Mouse (Mus musculus) left cerebral cortex, postnatal 10 days (tissue): Measurements from ENCODE around the gene Polr2c. TPM values are rescaled to one million over a fixed set of nuclear protein-coding genes. Genes with fewer than 3 reads are reported as not detected.
A peak's percentile ranks its signal among the peaks of the same experiment; 100 is the strongest.
"Not testable (repeated sequence)": the region's sequence is repeated elsewhere in the genome, so short reads cannot be mapped to it uniquely, and the experiment has no call there.

Experiments
- DNase-seq, 2 experiments: peaks; one replicate each; pipeline ENCODE4 v3.0.0; 2021 to 2022; ENCODE audit warnings: low spot score in 2 of 2, mixed read lengths in 1 of 2; ENCODE audit errors: extremely low spot score in 1 of 2
- intact Hi-C: fragments of 180-260 bp; cut with DNase I; formaldehyde crosslinking; loops from one replicate; pipeline ENCODE4 v1.15.1; 2025
- total RNA-seq, 2 experiments: library from RNA; stranded (reverse); gene quantifications; 2 replicates each; pipeline ENCODE4 v1.2.3; 2021

The Polr2c gene
- total RNA-seq, 2 experiments from 2014 or later: 50.9 to 55.1 TPM

DNA sequence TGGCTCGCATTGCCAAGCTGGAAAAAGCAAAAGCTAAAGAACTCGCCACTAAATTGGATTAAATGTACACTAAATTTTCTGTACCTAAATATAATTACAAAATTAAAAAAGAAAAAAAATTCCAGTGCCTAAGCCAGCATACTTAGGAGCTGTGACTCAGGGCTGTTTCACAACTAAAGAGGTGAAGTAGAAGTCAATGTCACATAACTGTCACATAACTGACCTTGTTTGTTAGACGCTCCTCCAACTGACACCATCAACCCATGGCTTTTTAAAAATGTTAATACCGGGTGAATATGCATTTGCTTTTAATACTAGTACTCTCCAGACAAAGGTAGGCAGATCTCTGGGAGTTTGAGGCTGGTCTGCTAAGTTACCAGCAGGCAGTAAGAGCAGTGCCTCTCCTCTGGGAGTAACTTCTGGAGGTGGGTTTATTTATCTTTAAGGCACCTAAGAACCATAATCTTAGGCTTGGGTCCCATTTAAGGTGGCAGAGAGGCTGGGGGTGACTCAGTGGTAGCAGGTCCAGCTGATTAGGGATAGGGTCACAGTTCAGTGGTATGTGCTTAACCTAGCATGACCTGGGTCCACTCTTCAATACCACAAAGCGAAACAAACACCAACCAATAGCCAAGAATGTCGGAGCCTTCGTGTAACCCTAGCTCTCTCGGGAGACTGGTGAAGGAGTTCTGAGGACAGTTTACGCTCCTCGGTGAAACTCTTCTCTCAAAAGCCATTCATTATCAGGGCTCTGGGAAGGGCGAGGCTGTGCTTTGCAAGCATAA, 20.6 kb upstream of the Polr2c start:
- intact Hi-C loops: no loop called here
- DNase-seq: no peak

GRCm38 (mm10) chr8:94837662-94838574, 19.3 kb upstream of the Polr2c start, which contains the start of the genes Coq9 and Ciapin1:
Gene Coq9, plus strand, starts transcription at chr8:94838321.
Gene Ciapin1, minus strand, starts transcription at chr8:94838358.
- peak; percentile 95 to 97 for DNase-seq
- intact Hi-C loops: no loop called here

DNA sequence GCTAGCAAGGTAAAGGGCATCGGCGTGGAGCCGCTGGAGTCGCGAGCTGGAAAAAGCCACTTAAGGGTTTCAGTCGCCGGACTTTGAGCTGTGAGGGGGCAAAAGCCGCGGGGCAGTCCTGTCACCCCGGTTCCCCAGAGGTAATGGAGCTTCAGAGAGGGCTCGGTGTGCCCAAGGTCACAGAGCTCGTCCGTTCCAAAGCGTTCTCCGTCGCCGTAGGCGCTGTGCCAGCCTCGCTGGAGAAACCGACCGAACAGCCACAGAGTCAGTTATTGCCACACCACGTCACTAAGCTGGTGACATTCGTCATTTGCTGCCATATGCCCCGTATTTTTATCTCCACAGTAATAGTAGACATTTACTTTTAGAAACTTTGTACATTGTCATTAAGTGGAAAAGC, 18.6 kb upstream of the Polr2c start:
- intact Hi-C loops: no loop called here
- DNase-seq: peak; percentile 50 to 79

DNA sequence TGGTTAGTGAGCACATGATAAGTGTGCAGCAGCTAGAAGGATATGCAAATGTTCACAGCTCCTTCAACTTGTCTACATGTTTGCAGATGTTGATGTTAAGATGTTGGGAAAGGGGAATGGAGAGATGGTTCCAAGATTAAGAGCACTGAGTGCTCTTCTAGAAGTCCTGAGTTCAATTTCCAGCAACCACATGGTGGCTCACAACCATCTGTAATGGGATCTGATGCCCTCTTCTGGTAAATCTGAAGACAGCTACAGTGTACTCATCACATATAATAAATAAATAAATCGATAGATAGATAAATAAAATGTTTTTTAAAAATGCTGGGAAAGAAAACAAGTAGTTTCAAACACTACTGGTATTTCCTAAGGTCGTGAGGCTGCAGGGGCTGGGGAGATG, 16.1 kb upstream of the Polr2c start:
- intact Hi-C loops: no loop called here
- no peak for DNase-seq

- DNase-seq: no peak
- intact Hi-C loops: no loop called here
Measured at GRCm38 (mm10) chr8:94850049-94850448, 7.2 kb upstream of the Polr2c start.

- intact Hi-C loops, DNase-seq: not testable (repeated sequence)
Measured at GRCm38 (mm10) chr8:94854761-94855160, 2.5 kb upstream of the Polr2c start.

DNA sequence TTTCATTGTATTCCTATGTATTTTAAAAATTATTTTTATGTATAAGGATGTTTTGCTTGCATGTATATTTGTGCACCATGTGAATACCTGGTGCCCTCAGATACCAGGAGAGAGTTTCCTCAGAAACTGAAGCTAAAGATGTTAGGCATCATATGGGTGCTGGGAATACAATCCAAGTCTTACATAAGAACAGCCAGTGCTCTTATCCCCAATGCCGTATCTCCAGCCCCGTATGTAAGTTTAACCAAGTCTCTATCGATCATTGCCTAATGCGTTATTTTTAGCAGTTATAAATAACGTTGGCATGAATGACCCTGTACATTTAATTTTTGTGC, 272 bp upstream of the Polr2c start:
- no peak for DNase-seq
- intact Hi-C loops: no loop called here

- intact Hi-C loops: no loop called here
- DNase-seq: peak in 1 of 2 experiments; percentile 76
Measured at GRCm38 (mm10) chr8:94861352-94861910, 4.2 kb downstream of the Polr2c start.

DNA sequence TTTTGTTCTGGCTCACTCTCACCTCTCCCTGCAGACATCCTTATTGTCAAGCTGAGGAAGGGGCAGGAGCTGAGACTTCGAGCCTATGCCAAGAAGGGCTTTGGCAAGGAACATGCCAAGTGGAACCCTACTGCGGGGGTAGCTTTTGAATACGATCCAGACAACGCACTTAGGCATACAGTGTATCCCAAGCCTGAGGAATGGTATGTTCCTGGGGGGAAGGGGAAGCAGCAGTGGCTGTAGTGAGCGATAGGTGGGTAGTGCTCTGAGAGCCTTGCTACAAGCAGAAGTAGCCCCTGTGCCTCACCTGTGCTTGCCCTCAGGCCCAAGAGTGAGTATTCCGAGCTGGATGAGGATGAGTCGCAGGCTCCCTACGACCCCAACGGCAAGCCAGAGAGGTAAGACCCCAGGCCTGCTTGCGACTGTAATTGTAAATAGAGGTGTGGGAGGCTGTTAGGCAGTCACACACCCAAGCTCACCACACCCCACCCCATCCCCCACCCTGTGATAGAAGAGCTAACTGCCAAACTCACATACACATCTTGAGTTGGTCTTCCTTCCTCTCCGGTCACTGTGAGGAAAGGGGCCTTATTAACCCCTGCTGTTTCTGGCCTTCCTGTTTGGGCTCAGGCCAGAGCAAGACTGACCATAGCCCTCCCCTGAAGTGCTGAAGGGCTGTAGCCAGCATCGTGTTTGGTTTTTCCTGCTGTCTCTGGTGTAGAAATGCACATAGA, 5.4 kb downstream of the Polr2c start:
- intact Hi-C loops: no loop called here
- peak in 1 of 2 experiments; percentile 62 for DNase-seq

- no peak for DNase-seq
- intact Hi-C loops: no loop called here
Measured at GRCm38 (mm10) chr8:94863897-94864673, 6.8 kb downstream of the Polr2c start.

DNA sequence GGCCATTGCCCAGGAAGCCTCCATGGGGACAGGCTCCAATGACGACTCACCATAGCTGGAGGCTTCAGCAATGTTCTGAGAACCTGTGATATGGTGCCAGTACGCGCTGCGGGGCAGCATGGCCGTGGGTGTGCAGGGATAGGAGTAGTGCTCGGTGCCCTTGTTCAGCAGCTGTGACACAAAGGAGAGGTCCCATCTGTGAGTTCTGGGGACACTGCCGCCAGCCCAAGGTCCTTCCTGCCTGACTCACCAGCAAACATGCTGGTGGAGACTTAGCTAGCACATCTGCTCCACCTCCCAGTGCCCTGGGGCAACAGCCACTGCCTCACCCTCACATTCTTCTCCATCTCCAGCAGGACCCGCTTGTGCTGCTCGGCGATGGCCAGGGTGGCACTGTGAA, 8.0 kb downstream of the Polr2c start:
- DNase-seq: no peak
- intact Hi-C loops: no loop called here

DNA sequence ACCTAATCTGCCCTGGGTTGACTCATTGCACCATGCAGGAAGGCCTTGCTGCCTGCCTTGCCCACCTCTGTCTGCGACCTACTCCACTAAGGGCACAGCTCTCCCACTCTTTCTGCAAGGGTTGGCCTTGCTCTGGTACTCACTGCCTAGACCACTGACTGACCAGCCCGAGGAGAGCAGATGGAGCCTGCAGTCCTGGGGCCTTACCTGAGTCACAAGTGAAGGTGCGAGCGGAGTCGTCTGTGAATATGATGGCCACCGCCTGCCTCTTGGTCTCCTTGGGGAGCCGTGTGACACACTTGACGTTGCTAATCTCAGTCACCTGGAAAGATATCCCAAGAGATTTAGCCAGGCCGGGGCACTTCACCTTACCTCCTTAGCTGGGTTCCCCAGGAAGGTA, 9.7 kb downstream of the Polr2c start:
- DNase-seq: no peak
- intact Hi-C loops: no loop called here

DNA sequence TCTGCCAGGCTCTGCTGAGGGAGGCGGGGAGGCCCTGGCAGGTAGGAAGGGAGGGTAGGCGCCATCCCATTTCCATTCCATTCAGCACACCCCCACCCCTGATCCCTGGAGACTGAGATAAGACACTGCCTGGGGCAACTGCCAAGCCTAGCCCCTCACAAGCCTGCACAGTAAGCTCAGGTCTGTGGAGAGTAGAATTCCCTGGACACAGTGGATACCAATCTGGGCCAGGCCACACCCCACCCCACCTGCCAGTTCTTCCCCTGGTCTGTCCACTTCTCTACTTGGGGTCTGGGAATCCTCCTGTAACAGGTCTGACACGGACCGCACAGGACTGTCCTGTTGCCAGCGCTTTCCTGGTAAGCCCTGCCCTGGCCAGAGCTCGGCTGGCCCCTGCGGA, 11.9 kb downstream of the Polr2c start:
- intact Hi-C loops: no loop called here
- DNase-seq: peak in 1 of 2 experiments; percentile 31

- peak in 1 of 2 experiments; percentile 28 for DNase-seq
- intact Hi-C loops: loop anchor here (5.0 kb wide), 1 partner anchor 37 kb away; no protein-coding TSS in a partner anchor
Measured at GRCm38 (mm10) chr8:94870003-94870402, 12.8 kb downstream of the Polr2c start.

GRCm38 (mm10) chr8:94870474-94871107, 13.3 kb downstream of the Polr2c start:
- peak in 1 of 2 experiments; percentile 81 for DNase-seq
- intact Hi-C loops: loop anchor here (5.0 kb wide), 1 partner anchor 37 kb away; no protein-coding TSS in a partner anchor

GRCm38 (mm10) chr8:94871108-94871894, 14.1 kb downstream of the Polr2c start:
- intact Hi-C loops: loop anchor here (5.0 kb wide), 1 partner anchor 36 kb away; no protein-coding TSS in a partner anchor
- DNase-seq: peak; percentile 78 to 85

DNA sequence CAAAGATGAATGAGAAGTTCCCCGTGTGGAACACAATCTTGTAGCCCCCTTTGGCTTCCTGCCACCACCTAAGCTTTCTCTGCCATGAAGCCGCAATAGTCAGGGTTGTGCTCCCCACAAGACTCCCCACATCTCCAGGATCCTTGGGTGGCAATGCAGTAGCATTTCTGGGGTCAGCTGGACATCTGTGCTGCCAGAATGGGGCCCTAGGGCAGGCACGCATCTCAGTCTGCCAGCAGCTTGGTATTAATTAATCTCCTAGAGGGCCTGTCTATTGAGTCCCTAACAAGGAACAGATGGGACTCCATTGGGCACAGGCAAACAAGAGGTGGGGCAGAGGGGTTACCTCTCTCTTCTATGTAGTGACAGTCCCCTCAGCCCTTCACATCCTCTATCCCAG, 14.9 kb downstream of the Polr2c start:
- intact Hi-C loops: loop anchor here (5.0 kb wide), 1 partner anchor 35 kb away; no protein-coding TSS in a partner anchor
- no peak for DNase-seq
